Mouse (Mus musculus): ENCODE measurements around the gene Cox4i1. TPM values are rescaled to one million over a fixed set of nuclear protein-coding genes. Genes with fewer than 3 reads are reported as not detected.

Cox4i1 gene
- polyA plus RNA-seq, 1 experiment, result 4,844 TPM

GRCm38 (mm10) chr8:120641245-120641644 lies 26.8 kb upstream of the Cox4i1 start:
- no peak overlapping the region for H3K4me3 ChIP-seq (ENCODE audit: insufficient read depth, low read depth, low read length)
- H3K27ac ChIP-seq (replicated peaks; ENCODE audit: low read depth, low read length), result no peak overlapping the region
- H3K4me1 ChIP-seq (ENCODE audit: control insufficient read depth, insufficient read depth, insufficient read length, low read length), result peaks cover 5% of the 10 kb centered on the region; the same call in 1 of the 2 replicates

- no peak overlapping the region for H3K27ac ChIP-seq (replicated peaks; ENCODE audit: low read depth, low read length)
- H3K4me1 ChIP-seq (ENCODE audit: control insufficient read depth, insufficient read depth, insufficient read length, low read length), result peaks cover 5% of the 10 kb centered on the region; the same call in 1 of the 2 replicates
- no peak overlapping the region for H3K4me3 ChIP-seq (ENCODE audit: insufficient read depth, low read depth, low read length)
Measured at GRCm38 (mm10) chr8:120642031-120642662, 25.9 kb upstream of the Cox4i1 start.

- Histone ChIP-seq H3K4me3 (ENCODE audit: insufficient read depth, low read depth, low read length) (no peak overlapping the region), H3K4me1 (ENCODE audit: control insufficient read depth, insufficient read depth, insufficient read length, low read length) (peaks cover 5% of the 10 kb centered on the region; the same call in 1 of the 2 replicates), H3K27ac (replicated peaks; ENCODE audit: low read depth, low read length) (peak overlapping the region; percentile 25; the same call in 1 of the 2 replicates)
Measured at GRCm38 (mm10) chr8:120644663-120645062, 23.4 kb upstream of the Cox4i1 start.

GRCm38 (mm10) chr8:120647532-120647931 lies 20.5 kb upstream of the Cox4i1 start, which contains the start of gene 1190005I06Rik:
1190005I06Rik (minus strand) TSS chr8:120647632.
- Histone ChIP-seq H3K27ac (replicated peaks; ENCODE audit: low read depth, low read length) (no peak within 1 kb of the TSS), H3K4me1 (ENCODE audit: control insufficient read depth, insufficient read depth, insufficient read length, low read length) (peaks cover 5% of the 10 kb centered on the region; the same call in 1 of the 2 replicates), H3K4me3 (ENCODE audit: insufficient read depth, low read depth, low read length) (no peak within 1 kb of the TSS)

GRCm38 (mm10) chr8:120656322-120657052 lies 11.5 kb upstream of the Cox4i1 start:
- H3K4me1 ChIP-seq (ENCODE audit: control insufficient read depth, insufficient read depth, insufficient read length, low read length), result no peaks in the 10 kb centered on the region
- H3K27ac ChIP-seq (replicated peaks; ENCODE audit: low read depth, low read length), result no peak overlapping the region
- H3K4me3 ChIP-seq (ENCODE audit: insufficient read depth, low read depth, low read length), result no peak overlapping the region

- H3K4me3 ChIP-seq (ENCODE audit: insufficient read depth, low read depth, low read length), result no peak overlapping the region
- H3K4me1 ChIP-seq (ENCODE audit: control insufficient read depth, insufficient read depth, insufficient read length, low read length), result no peaks in the 10 kb centered on the region
- no peak overlapping the region for H3K27ac ChIP-seq (replicated peaks; ENCODE audit: low read depth, low read length)
Measured at GRCm38 (mm10) chr8:120657415-120657814, 10.6 kb upstream of the Cox4i1 start.

GRCm38 (mm10) chr8:120664566-120664965 lies 3.5 kb upstream of the Cox4i1 start:
- no peak overlapping the region for H3K4me3 ChIP-seq (ENCODE audit: insufficient read depth, low read depth, low read length)
- H3K4me1 ChIP-seq (ENCODE audit: control insufficient read depth, insufficient read depth, insufficient read length, low read length), result peaks cover 20% of the 10 kb centered on the region
- H3K27ac ChIP-seq (replicated peaks; ENCODE audit: low read depth, low read length), result no peak overlapping the region

GRCm38 (mm10) chr8:120665726-120666455 lies 2.1 kb upstream of the Cox4i1 start:
- H3K4me3 ChIP-seq (ENCODE audit: insufficient read depth, low read depth, low read length), result peak overlapping the region; percentile 80
- H3K27ac ChIP-seq (replicated peaks; ENCODE audit: low read depth, low read length), result no peak overlapping the region
- H3K4me1 ChIP-seq (ENCODE audit: control insufficient read depth, insufficient read depth, insufficient read length, low read length), result peaks cover 25% of the 10 kb centered on the region

GRCm38 (mm10) chr8:120666807-120667470 lies 1.1 kb upstream of the Cox4i1 start:
- peak overlapping the region; percentile 80 for H3K4me3 ChIP-seq (ENCODE audit: insufficient read depth, low read depth, low read length)
- H3K4me1 ChIP-seq (ENCODE audit: control insufficient read depth, insufficient read depth, insufficient read length, low read length), result peaks cover 25% of the 10 kb centered on the region
- no peak overlapping the region for H3K27ac ChIP-seq (replicated peaks; ENCODE audit: low read depth, low read length)

GRCm38 (mm10) chr8:120668374-120668905 lies 418 bp downstream of the Cox4i1 start, which contains the start of gene Emc8:
Emc8 (minus strand) TSS chr8:120668573.
- Histone ChIP-seq H3K4me1 (ENCODE audit: control insufficient read depth, insufficient read depth, insufficient read length, low read length) (peaks cover 25% of the 10 kb centered on the region), H3K4me3 (ENCODE audit: insufficient read depth, low read depth, low read length) (peak within 1 kb of the TSS; percentile 86), H3K27ac (replicated peaks; ENCODE audit: low read depth, low read length) (peak within 1 kb of the TSS; percentile 94)

- H3K27ac ChIP-seq (replicated peaks; ENCODE audit: low read depth, low read length), result no peak overlapping the region
- H3K4me1 ChIP-seq (ENCODE audit: control insufficient read depth, insufficient read depth, insufficient read length, low read length), result peaks cover 10% of the 10 kb centered on the region
- no peak overlapping the region for H3K4me3 ChIP-seq (ENCODE audit: insufficient read depth, low read depth, low read length)
Measured at GRCm38 (mm10) chr8:120671775-120672174, 3.8 kb downstream of the Cox4i1 start.

- Histone ChIP-seq H3K4me1 (ENCODE audit: control insufficient read depth, insufficient read depth, insufficient read length, low read length) (peaks cover 6% of the 10 kb centered on the region; the same call in 1 of the 2 replicates), H3K27ac (replicated peaks; ENCODE audit: low read depth, low read length) (no peak overlapping the region), H3K4me3 (ENCODE audit: insufficient read depth, low read depth, low read length) (no peak overlapping the region)
Measured at GRCm38 (mm10) chr8:120672626-120673229, 4.7 kb downstream of the Cox4i1 start.

- no peak overlapping the region for H3K27ac ChIP-seq (replicated peaks; ENCODE audit: low read depth, low read length)
- H3K4me3 ChIP-seq (ENCODE audit: insufficient read depth, low read depth, low read length), result no peak overlapping the region
- peaks cover 6% of the 10 kb centered on the region; the same call in 1 of the 2 replicates for H3K4me1 ChIP-seq (ENCODE audit: control insufficient read depth, insufficient read depth, insufficient read length, low read length)
Measured at GRCm38 (mm10) chr8:120673298-120673697, 5.3 kb downstream of the Cox4i1 start.

- Histone ChIP-seq H3K27ac (replicated peaks; ENCODE audit: low read depth, low read length) (no peak overlapping the region), H3K4me3 (ENCODE audit: insufficient read depth, low read depth, low read length) (no peak overlapping the region), H3K4me1 (ENCODE audit: control insufficient read depth, insufficient read depth, insufficient read length, low read length) (no peaks in the 10 kb centered on the region)
Measured at GRCm38 (mm10) chr8:120675718-120676117, 7.7 kb downstream of the Cox4i1 start.
